In genomic region chr2:50175709-50176108, GRCm38 (mm10) we compare ENCODE assay signal across 16 mouse cellular contexts.
DNase-seq lines count a peak whose midpoint lies in the region; ATAC-seq and TF ChIP-seq lines count a peak whose summit lies in the region.
"Had no signal": no experiment of that assay in that cellular context is flagged by ENCODE, and none has a peak within 500 bp of the region (broad histone marks: within the 10 kb centered on the region; RNA-seq: fewer than 3 reads in every experiment).

No protein-coding gene starts in this region.

- no peak for TF ChIP-seq CTCF in lung, embryonic 14.5 days (IDR thresholded peaks at IDR 0.05; ENCODE audit: low read depth)

- peak; percentile 47 for ATAC-seq in heart, embryonic 15.5 days (replicated peaks; ENCODE audit: insufficient number of reproducible peaks, insufficient read depth, low FRiP score, low read depth)
- peak; percentile 89 for ATAC-seq in lung, embryonic 14.5 days (ENCODE audit: insufficient read depth)
- ATAC-seq in lung, embryonic 16.5 days (ENCODE audit: low read depth): peak; percentile 95
- ATAC-seq: forebrain, embryonic 15.5 days; inflammation-experienced regulatory T-cells, adult 6 months had no signal

- peak overlapping the region; percentile 51 for H3K27ac ChIP-seq in heart, embryonic 15.5 days
- H3K27ac ChIP-seq in lung, embryonic 14.5 days (ENCODE audit: low read depth): no peak overlapping the region
- peak overlapping the region; percentile 54 for H3K27ac ChIP-seq in lung, embryonic 16.5 days (ENCODE audit: low read length)
- H3K27ac ChIP-seq: forebrain, embryonic 15.5 days; gastrocnemius, adult 2 months; heart, adult 2 months had no signal

- intact Hi-C loops in heart, postnatal 10 days (cut with DNase I): no loop called here

- H3K4me1 ChIP-seq in heart, embryonic 15.5 days (replicated peaks): peaks cover 13% of the 10 kb centered on the region
- no peaks in the 10 kb centered on the region for H3K4me1 ChIP-seq in lung, embryonic 14.5 days (ENCODE audit: insufficient read depth)
- H3K4me1 ChIP-seq in lung, embryonic 16.5 days (replicated peaks; ENCODE audit: control insufficient read depth, insufficient read depth, low read length): peaks cover 3% of the 10 kb centered on the region; the same call in 1 of the 2 replicates

- no peak overlapping the region for H3K9ac ChIP-seq in heart, embryonic 15.5 days
- H3K9ac ChIP-seq in lung, embryonic 14.5 days: no peak overlapping the region
- no peak overlapping the region for H3K9ac ChIP-seq in lung, embryonic 16.5 days (ENCODE audit: low read length)
- H3K9ac ChIP-seq: forebrain, embryonic 15.5 days had no signal

- DNase-seq in heart, postnatal 10 days: no peak
- peak; percentile 53 for DNase-seq in lung, embryonic 14.5 days
- no peak for DNase-seq in lung, postnatal 14 days
- DNase-seq in ovary, postnatal 36 days (ENCODE audit: low spot score): no peak
- DNase-seq in cerebellum, postnatal 36 days: no peak
- DNase-seq: adrenal gland, postnatal 14 days; cerebellum, postnatal 14 days; gastrocnemius, adult 2 months; heart, adult 2 months; layer of hippocampus, adult 9-11 months; liver; midbrain, embryonic 14.5 days had no signal

- no peaks in the 10 kb centered on the region for H3K27me3 ChIP-seq in heart, embryonic 15.5 days
- H3K27me3 ChIP-seq in lung, embryonic 14.5 days (ENCODE audit: insufficient read depth, low read length): no peaks in the 10 kb centered on the region
- H3K27me3 ChIP-seq in lung, embryonic 16.5 days (ENCODE audit: control insufficient read depth, insufficient read depth, low read depth, low read length): no peaks in the 10 kb centered on the region
- H3K27me3 ChIP-seq: forebrain, embryonic 15.5 days had no signal

- no peak overlapping the region for H3K4me3 ChIP-seq in heart, embryonic 15.5 days
- no peak overlapping the region for H3K4me3 ChIP-seq in lung, embryonic 14.5 days (ENCODE audit: low read depth, low read length)
- H3K4me3 ChIP-seq in lung, embryonic 16.5 days (ENCODE audit: low read length): no peak overlapping the region
- H3K4me3 ChIP-seq: forebrain, embryonic 15.5 days; gastrocnemius, adult 2 months; heart, adult 2 months had no signal

- H3K36me3 ChIP-seq in heart, embryonic 15.5 days: no peaks in the 10 kb centered on the region
- H3K36me3 ChIP-seq in lung, embryonic 14.5 days (ENCODE audit: insufficient read depth): no peaks in the 10 kb centered on the region
- H3K36me3 ChIP-seq in lung, embryonic 16.5 days (ENCODE audit: control insufficient read depth, insufficient read depth, low read length): no peaks in the 10 kb centered on the region
- H3K36me3 ChIP-seq: forebrain, embryonic 15.5 days had no signal

- WGBS in heart, embryonic 15.5 days: 26% methylated on average over 4 of the region's 4 CpGs
- 32% methylated on average over 4 of the region's 4 CpGs for WGBS in lung, embryonic 14.5 days
- 30% methylated on average over 4 of the region's 4 CpGs for WGBS in lung, embryonic 16.5 days

- H3K4me2 ChIP-seq in heart, embryonic 15.5 days: no peak overlapping the region
- H3K4me2 ChIP-seq in lung, embryonic 14.5 days: no peak overlapping the region
- H3K4me2 ChIP-seq in lung, embryonic 16.5 days (ENCODE audit: low read depth, low read length): no peak overlapping the region
- H3K4me2 ChIP-seq: forebrain, embryonic 15.5 days had no signal

- H3K9me3 ChIP-seq in heart, embryonic 15.5 days (replicated peaks): no peaks in the 10 kb centered on the region
- H3K9me3 ChIP-seq in lung, embryonic 14.5 days (ENCODE audit: low read depth, low read length): no peaks in the 10 kb centered on the region
- no peaks in the 10 kb centered on the region for H3K9me3 ChIP-seq in lung, embryonic 16.5 days (ENCODE audit: control insufficient read depth, low read length)
- H3K9me3 ChIP-seq: forebrain, embryonic 15.5 days had no signal
